Mouse (Mus musculus): ENCODE data around the gene C2cd3.
A peak's percentile ranks its signal among the peaks of the same experiment; 100 is the strongest.

C2cd3 gene

GRCm38 (mm10) chr7:100500276-100500977, 128.4 kb downstream of the C2cd3 start:
- DNase-seq: peak; percentile 37 to 46

DNA sequence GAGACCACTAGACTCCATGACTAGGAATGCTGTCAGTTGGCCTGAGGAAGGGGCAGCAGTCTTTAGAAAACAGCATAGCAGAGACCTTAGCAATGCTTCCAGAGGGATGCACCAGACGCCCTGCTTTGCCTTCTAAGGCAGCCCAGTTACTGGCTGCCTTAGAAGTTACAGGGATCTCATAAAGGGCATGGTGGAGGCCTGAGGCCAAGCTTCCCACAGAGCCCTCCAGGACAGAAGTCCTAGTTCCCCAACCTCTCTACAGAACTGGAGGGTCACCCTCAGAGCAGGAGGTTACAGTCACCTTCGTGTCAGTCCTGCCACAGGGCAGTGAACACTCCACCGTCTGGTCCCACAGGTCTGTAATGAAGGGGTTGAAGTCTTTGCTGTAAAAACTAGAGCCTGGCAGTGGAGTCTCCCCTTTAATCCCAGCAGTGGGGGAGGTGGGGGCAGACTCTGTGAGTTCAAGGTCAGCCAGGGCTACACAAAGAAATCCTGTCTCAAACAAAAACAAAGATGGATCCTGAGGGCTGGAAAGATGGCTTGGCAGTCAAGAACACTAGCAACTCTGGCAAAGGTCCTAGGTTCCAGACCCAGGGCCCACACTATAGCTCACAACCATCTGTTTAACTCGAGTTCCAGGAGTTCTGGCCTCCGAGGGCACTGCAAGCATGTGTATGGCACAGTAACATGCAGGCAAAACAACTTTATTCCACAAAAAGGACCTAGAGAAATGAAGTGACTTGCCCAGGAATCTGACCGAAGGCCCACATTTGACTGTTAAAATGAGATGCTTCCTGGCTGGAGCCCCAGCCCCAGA, 129.2 kb downstream of the C2cd3 start:
- DNase-seq: peak in 1 of 2 experiments; percentile 24

DNA sequence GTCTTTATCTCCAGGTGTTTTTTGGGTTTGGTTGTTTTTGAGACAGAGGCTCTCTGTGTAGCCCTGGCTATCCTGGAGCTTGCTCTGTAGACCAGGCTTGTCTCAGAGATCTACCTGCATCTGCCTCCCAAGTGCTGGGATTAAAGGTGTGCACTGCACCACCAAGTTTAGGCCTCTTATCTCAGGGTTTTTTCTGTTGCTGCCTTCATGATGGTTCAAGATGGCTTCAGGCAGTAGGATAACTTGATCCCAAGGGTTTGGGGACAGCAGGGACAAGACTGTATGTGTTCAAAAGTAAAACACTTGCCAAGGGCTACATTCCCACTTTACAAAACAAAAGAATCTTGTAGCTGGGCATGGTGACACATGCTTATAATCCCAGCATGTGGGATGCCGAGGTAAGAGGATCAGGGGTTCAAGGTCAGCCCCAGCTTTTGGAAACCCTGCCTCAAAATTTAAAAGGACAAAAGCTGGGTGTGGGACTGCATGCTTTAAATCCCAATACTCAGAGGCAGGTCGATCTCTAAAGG, 129.9 kb downstream of the C2cd3 start:
- no peak for DNase-seq

DNA sequence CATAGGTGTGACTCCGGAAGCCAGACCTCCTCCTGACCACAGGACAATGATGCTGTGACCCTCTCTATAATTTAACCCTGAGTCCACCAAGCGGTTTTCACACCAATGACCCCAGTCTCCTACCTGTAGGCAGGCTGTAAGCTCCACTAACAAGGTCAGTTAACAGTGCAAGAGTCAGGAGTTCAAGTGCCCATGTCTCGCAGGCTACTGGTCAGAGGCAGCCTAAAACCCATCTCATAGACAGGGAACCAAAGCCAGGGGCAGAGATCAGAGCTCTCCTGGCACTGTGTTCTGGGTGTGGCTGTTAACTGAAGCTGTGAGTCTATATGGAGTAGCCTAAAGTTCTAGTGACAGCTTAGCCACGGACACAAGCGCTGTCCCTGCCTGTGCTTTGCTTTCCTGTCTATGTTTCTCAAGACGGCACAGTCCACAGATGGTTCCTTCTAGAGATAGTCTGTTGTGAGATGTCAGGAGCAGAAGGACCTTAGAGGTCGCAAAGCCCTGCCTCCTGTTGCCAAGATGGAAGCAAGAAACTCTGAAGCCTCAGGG, 130.4 kb downstream of the C2cd3 start:
- DNase-seq: peak in 1 of 2 experiments; percentile 12

GRCm38 (mm10) chr7:100503076-100503475, 131.0 kb downstream of the C2cd3 start:
- DNase-seq: no peak

GRCm38 (mm10) chr7:100504740-100505487, 132.9 kb downstream of the C2cd3 start:
- peak in 1 of 2 experiments; percentile 40 for DNase-seq

GRCm38 (mm10) chr7:100506494-100506893, 134.5 kb downstream of the C2cd3 start:
- DNase-seq: no peak

GRCm38 (mm10) chr7:100508670-100509069, 136.6 kb downstream of the C2cd3 start:
- DNase-seq: no peak

DNA sequence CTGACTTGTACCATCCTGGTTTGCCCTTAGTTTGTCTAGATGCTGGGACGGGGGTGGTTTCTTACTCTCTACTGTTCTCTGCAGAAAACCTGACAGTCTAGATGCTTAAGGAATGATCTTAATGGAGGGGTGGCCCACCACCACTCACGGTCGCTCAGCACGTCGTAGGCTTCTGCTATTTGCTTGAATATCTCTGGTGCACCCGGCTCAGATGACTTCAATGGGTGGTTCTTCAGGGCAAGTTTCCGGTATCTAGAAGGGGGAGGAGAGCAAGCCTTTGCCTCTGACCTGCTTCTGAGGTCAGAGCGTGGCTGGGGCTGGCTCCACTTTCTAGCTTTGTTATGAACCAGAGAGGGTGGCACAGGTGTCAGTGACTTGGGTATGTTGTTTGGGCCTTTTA, 139.6 kb downstream of the C2cd3 start:
- no peak for DNase-seq

DNA sequence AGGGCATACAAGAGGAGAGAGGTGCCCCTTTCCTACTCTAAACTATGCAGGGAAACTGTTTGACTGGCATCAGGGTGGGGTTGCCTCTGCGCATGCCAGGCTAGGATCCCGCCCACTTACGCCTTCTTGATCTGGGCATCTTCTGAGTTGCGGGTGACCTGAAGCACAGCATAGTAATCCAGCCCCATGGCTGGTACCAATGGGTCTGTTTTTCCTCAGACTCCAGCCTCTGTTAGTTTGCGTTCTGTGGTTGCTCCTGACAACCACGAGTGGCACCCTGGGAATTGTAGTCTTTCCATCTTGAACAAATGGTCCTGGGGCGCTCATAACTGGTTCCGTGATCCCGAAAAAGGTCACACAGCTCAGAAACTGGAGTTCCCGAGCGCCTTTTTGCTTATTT, 142.5 kb downstream of the C2cd3 start, which contains the start of gene Dnajb13:
Dnajb13 (minus strand) TSS at position 388 of the 400 bp plus-strand sequence.
- no peak for DNase-seq

Data from kidney, postnatal 4 days (tissue).